ENCODE assay signal across 17 mouse cellular contexts in the genomic region with DNA sequence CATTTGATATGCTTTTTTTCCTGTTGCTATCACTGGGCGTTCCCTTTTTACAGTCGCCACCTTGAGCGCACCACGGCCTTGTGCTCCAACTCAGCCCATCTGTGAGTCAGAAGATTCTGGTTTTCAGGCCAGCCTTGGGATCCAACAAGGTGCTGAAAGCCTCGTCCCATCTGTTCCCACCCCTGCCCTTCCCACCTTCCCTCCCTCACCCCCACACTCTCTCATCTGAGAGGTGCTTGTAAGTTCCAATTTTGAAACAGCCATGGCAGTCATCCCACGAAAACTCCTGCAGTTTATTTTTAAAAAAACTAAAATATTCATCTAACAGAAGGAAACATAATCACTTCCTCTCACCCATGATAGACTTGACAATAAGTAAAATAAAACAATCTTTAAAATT.
DNase-seq lines count a peak whose midpoint lies in the region; ATAC-seq lines count a peak whose summit lies in the region.
"Had no signal": no experiment of that assay in that cellular context is flagged by ENCODE, and none has a peak within 500 bp of the region (broad histone marks: within the 10 kb centered on the region; RNA-seq: fewer than 3 reads in every experiment).

No protein-coding gene starts in this region.

- no peak overlapping the region for H3K27ac ChIP-seq in heart, embryonic 13.5 days (replicated peaks)
- H3K27ac ChIP-seq in lung, embryonic 15.5 days: no peak overlapping the region
- H3K27ac ChIP-seq in midbrain, embryonic 13.5 days: no peak overlapping the region
- H3K27ac ChIP-seq: forebrain, embryonic 13.5 days; hindbrain, embryonic 10.5 days; liver, embryonic 12.5 days had no signal

- H3K27me3 ChIP-seq in heart, embryonic 13.5 days (replicated peaks): no peaks in the 10 kb centered on the region
- H3K27me3 ChIP-seq in lung, embryonic 15.5 days: no peaks in the 10 kb centered on the region
- no peaks in the 10 kb centered on the region for H3K27me3 ChIP-seq in midbrain, embryonic 13.5 days
- H3K27me3 ChIP-seq: forebrain, embryonic 13.5 days; liver, embryonic 12.5 days had no signal

- no peaks in the 10 kb centered on the region for H3K9me3 ChIP-seq in heart, embryonic 13.5 days
- H3K9me3 ChIP-seq in lung, embryonic 15.5 days: no peaks in the 10 kb centered on the region
- no peaks in the 10 kb centered on the region for H3K9me3 ChIP-seq in midbrain, embryonic 13.5 days
- H3K9me3 ChIP-seq: forebrain, embryonic 13.5 days; hindbrain, embryonic 10.5 days; liver, embryonic 12.5 days had no signal

- H3K4me3 ChIP-seq in heart, embryonic 13.5 days: no peak overlapping the region
- no peak overlapping the region for H3K4me3 ChIP-seq in lung, embryonic 15.5 days
- no peak overlapping the region for H3K4me3 ChIP-seq in midbrain, embryonic 13.5 days (replicated peaks)
- H3K4me3 ChIP-seq: forebrain, embryonic 13.5 days; hindbrain, embryonic 10.5 days; liver, embryonic 12.5 days had no signal

- 40% methylated on average over 6 of the region's 6 CpGs for WGBS in heart, embryonic 13.5 days
- WGBS in lung, embryonic 15.5 days: 34% methylated on average over 6 of the region's 6 CpGs
- 67% methylated on average over 6 of the region's 6 CpGs for WGBS in midbrain, embryonic 13.5 days

- DNase-seq in cerebellum, adult 11-12 months: peak; percentile 33
- no peak for DNase-seq in heart, postnatal 4 days
- DNase-seq in lung, postnatal 10 days: no peak
- DNase-seq in telencephalon, adult 2 months (ENCODE audit: low read depth, low spot score): peak; percentile 78
- DNase-seq: adrenal gland, postnatal 10 days; kidney, adult 8-10 months; kidney, postnatal 25 days; spleen, adult 18-20 months had no signal

- no peak overlapping the region for H3K9ac ChIP-seq in heart, embryonic 13.5 days
- H3K9ac ChIP-seq in lung, embryonic 15.5 days: no peak overlapping the region
- H3K9ac ChIP-seq in midbrain, embryonic 13.5 days (replicated peaks): no peak overlapping the region
- H3K9ac ChIP-seq: forebrain, embryonic 13.5 days; liver, embryonic 12.5 days; lung, embryonic 14.5 days had no signal

- H3K36me3 ChIP-seq in heart, embryonic 13.5 days: no peaks in the 10 kb centered on the region
- H3K36me3 ChIP-seq in lung, embryonic 15.5 days: no peaks in the 10 kb centered on the region
- H3K36me3 ChIP-seq in midbrain, embryonic 13.5 days: no peaks in the 10 kb centered on the region
- H3K36me3 ChIP-seq: hindbrain, embryonic 10.5 days; liver, embryonic 12.5 days had no signal

- H3K4me1 ChIP-seq in heart, embryonic 13.5 days: peaks cover 9% of the 10 kb centered on the region
- peaks cover 4% of the 10 kb centered on the region; the same call in 1 of the 2 replicates for H3K4me1 ChIP-seq in lung, embryonic 15.5 days
- no peaks in the 10 kb centered on the region; the same call in 1 of the 2 replicates for H3K4me1 ChIP-seq in midbrain, embryonic 13.5 days (replicated peaks)
- H3K4me1 ChIP-seq: forebrain, embryonic 13.5 days had no signal

- peak overlapping the region; percentile 56 for H3K4me2 ChIP-seq in heart, embryonic 13.5 days
- H3K4me2 ChIP-seq in lung, embryonic 15.5 days: peak overlapping the region; percentile 31
- no peak overlapping the region for H3K4me2 ChIP-seq in midbrain, embryonic 13.5 days (replicated peaks)
- H3K4me2 ChIP-seq: forebrain, embryonic 13.5 days; liver, embryonic 12.5 days; lung, embryonic 14.5 days had no signal

- no peak for ATAC-seq in cerebellum, adult (ENCODE audit: insufficient number of reproducible peaks, low FRiP score, low TSS enrichment)
- ATAC-seq in heart, embryonic 13.5 days (ENCODE audit: extremely low read depth, insufficient number of reproducible peaks, low FRiP score, low TSS enrichment): no peak
- ATAC-seq in lung, embryonic 15.5 days (ENCODE audit: borderline replicate concordance, extremely low read depth, low FRiP score, low TSS enrichment): no peak
- ATAC-seq in midbrain, embryonic 13.5 days: no peak
- ATAC-seq: forebrain, embryonic 13.5 days; inflammation-experienced regulatory T-cells, adult 6 months; liver, embryonic 12.5 days had no signal

Comparison
In these comparisons a context has a peak if more than half of its experiments do, and no peak if none do; other contexts are left out.
1. DNase-seq: peak in cerebellum, adult 11-12 months (single experiment) and telencephalon, adult 2 months (single experiment); none in heart, postnatal 4 days (single experiment) and lung, postnatal 10 days (single experiment).